Mouse (Mus musculus): ENCODE results near the gene Prss48. TPM values are rescaled to one million over a fixed set of nuclear protein-coding genes. Genes with fewer than 3 reads are reported as not detected.
A peak's percentile ranks its signal among the peaks of the same experiment; 100 is the strongest.

The Prss48 gene
- polyA plus RNA-seq, 1 experiment from 2014 or later: 0.30 TPM

DNA sequence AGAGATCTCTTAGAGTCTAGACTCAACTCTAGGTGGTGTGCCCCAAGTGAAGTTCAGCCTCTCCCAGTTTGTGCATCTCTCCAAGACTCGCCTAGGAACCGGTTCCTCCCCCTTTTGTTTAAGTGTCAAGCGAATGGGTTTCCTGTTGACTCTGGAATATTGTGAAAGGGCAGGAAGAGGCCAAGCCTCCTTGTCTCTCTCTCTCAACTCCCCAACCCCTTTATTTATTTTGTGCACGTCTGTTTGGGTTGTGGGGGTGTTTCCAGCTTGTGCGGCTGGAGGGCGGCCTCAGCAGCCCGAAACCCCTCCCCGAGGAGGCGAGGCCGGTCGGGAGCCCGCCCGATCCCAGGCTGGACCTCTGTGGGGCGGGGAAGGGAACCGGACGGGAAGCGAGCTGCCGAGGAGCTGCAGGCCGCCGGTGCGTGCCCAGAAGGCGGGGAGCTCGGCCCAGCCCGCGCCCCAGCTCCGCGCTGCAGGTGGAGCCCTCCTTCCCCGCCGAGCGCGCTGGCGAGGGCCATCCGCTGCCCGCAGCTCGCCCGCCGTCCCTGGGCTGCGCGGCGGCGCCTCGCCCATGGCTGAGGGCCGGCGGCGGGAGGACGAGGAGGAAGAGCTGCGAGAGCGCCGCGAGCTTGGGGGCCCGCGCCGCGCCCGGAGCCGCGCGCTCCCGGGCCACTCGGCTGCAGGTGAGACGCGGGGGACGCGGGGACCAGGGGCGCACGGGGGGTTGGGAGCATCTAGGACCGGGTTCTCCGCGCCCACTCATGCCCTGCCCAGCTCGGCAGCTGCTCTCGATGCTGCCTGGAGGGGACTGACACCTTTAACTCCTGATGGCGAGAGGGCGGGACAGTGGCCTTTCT lies 31.3 kb downstream of the Prss48 start, which contains the start of gene Sh3d19:
Sh3d19 (plus strand) TSS at position 368 of the 857 bp plus-strand sequence.
- Histone ChIP-seq H3K9me3 (ENCODE audit: control insufficient read depth, low read length) (no peaks in the 10 kb centered on the region), H3K36me3 (ENCODE audit: control insufficient read depth, insufficient read depth, low read length) (no peaks in the 10 kb centered on the region), H3K27ac (ENCODE audit: low read depth, low read length) (peak within 1 kb of the TSS; percentile 58), H3K4me2 (peak within 1 kb of the TSS; percentile 93), H3K9ac (ENCODE audit: low read depth, low read length) (peak within 1 kb of the TSS; percentile 80), H3K27me3 (replicated peaks; ENCODE audit: control insufficient read depth, insufficient read depth, low read length) (no peaks in the 10 kb centered on the region), H3K4me3 (ENCODE audit: low read depth, low read length) (peak within 1 kb of the TSS; percentile 84), H3K4me1 (replicated peaks; ENCODE audit: control insufficient read depth, insufficient read depth, low read length) (peaks cover 6% of the 10 kb centered on the region)
- DNase-seq (ENCODE audit: low spot score) (peak; percentile 83), ATAC-seq (replicated peaks; ENCODE audit: low FRiP score) (peak; percentile 87)
- WGBS: under 1% methylated on average over 71 of the region's 73 CpGs

GRCm38 (mm10) chr3:85969040-85969439 lies 33.3 kb downstream of the Prss48 start:
- 90% methylated on average over 8 of the region's 8 CpGs for WGBS
- Histone ChIP-seq H3K27ac (ENCODE audit: low read depth, low read length) (no peak overlapping the region), H3K4me2 (no peak overlapping the region), H3K36me3 (ENCODE audit: control insufficient read depth, insufficient read depth, low read length) (no peaks in the 10 kb centered on the region), H3K27me3 (replicated peaks; ENCODE audit: control insufficient read depth, insufficient read depth, low read length) (no peaks in the 10 kb centered on the region), H3K9me3 (ENCODE audit: control insufficient read depth, low read length) (no peaks in the 10 kb centered on the region), H3K4me3 (ENCODE audit: low read depth, low read length) (no peak overlapping the region), H3K9ac (ENCODE audit: low read depth, low read length) (no peak overlapping the region), H3K4me1 (replicated peaks; ENCODE audit: control insufficient read depth, insufficient read depth, low read length) (peaks cover 6% of the 10 kb centered on the region)
- ATAC-seq (replicated peaks; ENCODE audit: low FRiP score) (no peak), DNase-seq (ENCODE audit: low spot score) (no peak)

DNA sequence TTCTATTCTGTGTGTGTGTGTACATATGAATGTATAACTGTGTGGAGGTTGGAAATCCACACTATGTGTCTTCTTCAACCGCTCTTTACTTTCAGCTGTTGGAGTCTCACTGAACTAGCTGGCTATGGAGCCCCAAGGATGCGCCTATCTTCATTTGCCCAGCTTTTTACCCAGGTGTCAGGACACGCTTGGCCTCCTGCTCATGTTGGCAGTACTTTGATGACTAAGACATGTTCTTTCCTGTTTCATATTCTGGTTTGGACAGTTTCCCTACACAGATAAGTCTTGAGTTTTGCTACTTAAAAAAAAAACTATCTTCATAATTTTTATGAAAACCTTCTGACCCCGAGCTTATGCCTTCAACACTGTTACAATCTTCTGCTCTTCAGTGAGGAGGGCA lies 36.8 kb downstream of the Prss48 start:
- WGBS: 81% methylated on average over 4 of the region's 4 CpGs
- no peak for ATAC-seq (replicated peaks; ENCODE audit: low FRiP score)
- Histone ChIP-seq H3K27ac (ENCODE audit: low read depth, low read length) (no peak overlapping the region), H3K4me1 (replicated peaks; ENCODE audit: control insufficient read depth, insufficient read depth, low read length) (peaks cover 2% of the 10 kb centered on the region; the same call in 1 of the 2 replicates), H3K4me2 (no peak overlapping the region), H3K27me3 (replicated peaks; ENCODE audit: control insufficient read depth, insufficient read depth, low read length) (no peaks in the 10 kb centered on the region), H3K36me3 (ENCODE audit: control insufficient read depth, insufficient read depth, low read length) (no peaks in the 10 kb centered on the region), H3K9ac (ENCODE audit: low read depth, low read length) (no peak overlapping the region), H3K4me3 (ENCODE audit: low read depth, low read length) (no peak overlapping the region), H3K9me3 (ENCODE audit: control insufficient read depth, low read length) (no peaks in the 10 kb centered on the region)
- no peak for DNase-seq (ENCODE audit: low spot score)

- WGBS: 26% methylated on average over 5 of the region's 5 CpGs
- ATAC-seq (replicated peaks; ENCODE audit: low FRiP score): no peak
- Histone ChIP-seq H3K9ac (ENCODE audit: low read depth, low read length) (no peak overlapping the region), H3K4me2 (no peak overlapping the region), H3K9me3 (ENCODE audit: control insufficient read depth, low read length) (no peaks in the 10 kb centered on the region), H3K4me3 (ENCODE audit: low read depth, low read length) (no peak overlapping the region), H3K27ac (ENCODE audit: low read depth, low read length) (no peak overlapping the region), H3K36me3 (ENCODE audit: control insufficient read depth, insufficient read depth, low read length) (no peaks in the 10 kb centered on the region), H3K27me3 (replicated peaks; ENCODE audit: control insufficient read depth, insufficient read depth, low read length) (no peaks in the 10 kb centered on the region), H3K4me1 (replicated peaks; ENCODE audit: control insufficient read depth, insufficient read depth, low read length) (no peaks in the 10 kb centered on the region)
- no peak for DNase-seq (ENCODE audit: low spot score)
These were observed 41.2 kb downstream of the Prss48 start for GRCm38 (mm10) chr3:85961134-85961533.

DNA sequence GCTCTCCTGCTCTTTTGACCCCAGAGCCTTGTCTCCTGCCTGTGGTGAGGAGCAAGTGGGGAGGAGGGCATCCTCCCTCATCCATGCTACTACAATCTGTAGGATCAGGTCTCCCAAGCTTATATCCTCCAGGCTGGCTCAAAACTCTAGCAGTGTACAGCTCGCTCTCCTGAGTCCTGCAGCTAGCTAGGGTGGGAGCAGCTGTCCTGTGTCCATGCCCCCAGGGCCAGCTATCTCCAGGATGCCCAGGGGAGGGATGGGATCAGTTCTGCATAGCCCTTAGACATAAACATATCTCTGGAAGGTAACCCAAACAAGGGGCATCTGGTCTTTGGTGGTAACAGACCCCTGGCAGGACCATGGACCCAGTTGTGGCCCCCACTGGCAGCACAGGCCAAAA lies 42.6 kb downstream of the Prss48 start:
- Histone ChIP-seq H3K4me2 (no peak overlapping the region), H3K27ac (ENCODE audit: low read depth, low read length) (no peak overlapping the region), H3K9ac (ENCODE audit: low read depth, low read length) (no peak overlapping the region), H3K4me3 (ENCODE audit: low read depth, low read length) (no peak overlapping the region), H3K36me3 (ENCODE audit: control insufficient read depth, insufficient read depth, low read length) (no peaks in the 10 kb centered on the region), H3K4me1 (replicated peaks; ENCODE audit: control insufficient read depth, insufficient read depth, low read length) (no peaks in the 10 kb centered on the region), H3K9me3 (ENCODE audit: control insufficient read depth, low read length) (no peaks in the 10 kb centered on the region), H3K27me3 (replicated peaks; ENCODE audit: control insufficient read depth, insufficient read depth, low read length) (no peaks in the 10 kb centered on the region)
- DNase-seq (ENCODE audit: low spot score) (no peak), ATAC-seq (replicated peaks; ENCODE audit: low FRiP score) (no peak)
- 84% methylated on average over 1 of the region's 1 CpGs for WGBS

GRCm38 (mm10) chr3:85955704-85956103 lies 46.6 kb downstream of the Prss48 start:
- Histone ChIP-seq H3K27ac (ENCODE audit: low read depth, low read length) (no peak overlapping the region), H3K4me3 (ENCODE audit: low read depth, low read length) (no peak overlapping the region), H3K4me2 (no peak overlapping the region), H3K36me3 (ENCODE audit: control insufficient read depth, insufficient read depth, low read length) (no peaks in the 10 kb centered on the region), H3K9me3 (ENCODE audit: control insufficient read depth, low read length) (no peaks in the 10 kb centered on the region), H3K4me1 (replicated peaks; ENCODE audit: control insufficient read depth, insufficient read depth, low read length) (no peaks in the 10 kb centered on the region), H3K27me3 (replicated peaks; ENCODE audit: control insufficient read depth, insufficient read depth, low read length) (no peaks in the 10 kb centered on the region), H3K9ac (ENCODE audit: low read depth, low read length) (no peak overlapping the region)
- WGBS: 83% methylated on average over 5 of the region's 5 CpGs
- DNase-seq (ENCODE audit: low spot score) (no peak), ATAC-seq (replicated peaks; ENCODE audit: low FRiP score) (no peak)

DNA sequence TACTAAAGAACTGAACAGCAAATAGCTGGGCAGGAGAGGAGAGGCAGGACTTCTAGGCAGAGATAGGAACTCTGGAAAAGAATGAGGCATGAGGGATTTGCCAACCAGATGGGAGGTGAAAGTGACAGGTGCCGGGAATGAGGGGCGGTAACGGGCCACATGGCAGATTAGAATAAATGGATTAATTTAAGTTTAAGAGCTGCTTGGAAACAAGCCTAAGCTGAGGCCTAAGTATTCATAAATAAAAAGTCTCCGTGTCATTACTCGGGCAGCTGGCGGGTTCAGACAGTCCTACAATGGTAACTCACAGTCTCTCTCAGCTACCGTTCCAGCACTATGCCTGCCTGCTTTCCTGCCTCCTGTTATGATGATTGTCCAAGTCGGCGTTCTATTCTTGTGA lies 47.0 kb downstream of the Prss48 start:
- no peak overlapping the region for H3K4me3 ChIP-seq (ENCODE audit: low read depth, low read length)
- H3K4me2 ChIP-seq: no peak overlapping the region
- DNase-seq (ENCODE audit: low spot score): no peak
- H3K9ac ChIP-seq (ENCODE audit: low read depth, low read length): no peak overlapping the region
- H3K36me3 ChIP-seq (ENCODE audit: control insufficient read depth, insufficient read depth, low read length): no peaks in the 10 kb centered on the region
- no peak for ATAC-seq (replicated peaks; ENCODE audit: low FRiP score)
- no peaks in the 10 kb centered on the region for H3K27me3 ChIP-seq (replicated peaks; ENCODE audit: control insufficient read depth, insufficient read depth, low read length)
- no peaks in the 10 kb centered on the region for H3K4me1 ChIP-seq (replicated peaks; ENCODE audit: control insufficient read depth, insufficient read depth, low read length)
- no peaks in the 10 kb centered on the region for H3K9me3 ChIP-seq (ENCODE audit: control insufficient read depth, low read length)
- H3K27ac ChIP-seq (ENCODE audit: low read depth, low read length): no peak overlapping the region
- 93% methylated on average over 9 of the region's 9 CpGs for WGBS

DNA sequence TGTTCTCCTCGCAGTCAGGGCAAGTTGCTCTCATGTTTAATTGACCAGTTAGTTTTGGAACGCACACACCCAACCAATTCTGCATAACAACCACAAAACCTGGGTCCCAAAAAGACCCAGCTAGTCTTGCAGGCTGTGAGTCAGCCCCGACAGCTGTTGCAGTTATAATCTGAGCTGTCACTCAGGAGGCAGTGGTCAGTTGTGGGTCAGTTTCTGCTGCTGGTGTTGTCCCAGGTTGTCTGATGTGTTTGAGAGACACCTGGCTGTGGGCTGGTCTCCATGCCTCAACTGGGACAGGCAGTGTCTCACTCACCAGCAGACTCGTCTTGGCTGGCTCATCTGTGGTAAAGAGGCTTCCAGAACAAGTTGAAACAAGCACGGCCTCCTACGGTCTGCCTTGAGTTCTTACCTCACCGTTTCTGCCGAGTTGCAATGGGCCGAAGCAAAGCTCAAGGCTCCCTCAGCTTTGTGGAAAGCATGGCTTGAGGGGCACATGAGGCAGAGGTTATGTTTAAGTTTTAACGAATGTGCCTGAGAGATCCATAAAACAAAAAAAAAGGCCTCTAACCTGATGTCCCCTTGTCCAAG lies 49.5 kb downstream of the Prss48 start:
- Histone ChIP-seq H3K27me3 (replicated peaks; ENCODE audit: control insufficient read depth, insufficient read depth, low read length) (no peaks in the 10 kb centered on the region), H3K4me3 (ENCODE audit: low read depth, low read length) (no peak overlapping the region), H3K9ac (ENCODE audit: low read depth, low read length) (no peak overlapping the region), H3K4me1 (replicated peaks; ENCODE audit: control insufficient read depth, insufficient read depth, low read length) (no peaks in the 10 kb centered on the region), H3K9me3 (ENCODE audit: control insufficient read depth, low read length) (no peaks in the 10 kb centered on the region), H3K4me2 (no peak overlapping the region), H3K27ac (ENCODE audit: low read depth, low read length) (no peak overlapping the region), H3K36me3 (ENCODE audit: control insufficient read depth, insufficient read depth, low read length) (no peaks in the 10 kb centered on the region)
- WGBS: 79% methylated on average over 10 of the region's 10 CpGs
- DNase-seq (ENCODE audit: low spot score): no peak
- ATAC-seq (replicated peaks; ENCODE audit: low FRiP score): no peak

DNA sequence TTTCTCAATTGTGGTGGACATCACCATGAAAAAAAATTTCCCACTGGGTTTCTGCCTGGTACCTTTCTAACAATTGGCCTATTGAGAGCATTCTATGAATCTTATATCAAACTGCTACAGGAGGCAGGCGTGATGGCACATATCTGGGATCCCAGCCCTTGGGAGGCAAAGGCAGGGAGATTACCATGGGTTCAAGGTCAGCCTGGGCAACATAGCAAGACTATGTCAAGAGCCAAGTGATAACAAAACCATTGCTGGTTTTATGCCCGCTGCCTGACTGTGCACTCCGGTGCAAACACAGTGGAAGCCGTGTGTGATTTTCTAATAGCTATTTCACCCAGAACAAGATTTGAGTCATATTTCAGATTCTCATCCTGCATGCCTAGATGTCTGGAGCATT lies 51.4 kb downstream of the Prss48 start:
- Histone ChIP-seq H3K4me3 (ENCODE audit: low read depth, low read length) (no peak overlapping the region), H3K9ac (ENCODE audit: low read depth, low read length) (no peak overlapping the region), H3K4me2 (no peak overlapping the region), H3K27ac (ENCODE audit: low read depth, low read length) (no peak overlapping the region), H3K4me1 (replicated peaks; ENCODE audit: control insufficient read depth, insufficient read depth, low read length) (no peaks in the 10 kb centered on the region), H3K27me3 (replicated peaks; ENCODE audit: control insufficient read depth, insufficient read depth, low read length) (no peaks in the 10 kb centered on the region), H3K9me3 (ENCODE audit: control insufficient read depth, low read length) (no peaks in the 10 kb centered on the region), H3K36me3 (ENCODE audit: control insufficient read depth, insufficient read depth, low read length) (no peaks in the 10 kb centered on the region)
- ATAC-seq (replicated peaks; ENCODE audit: low FRiP score): no peak
- DNase-seq (ENCODE audit: low spot score): no peak
- WGBS: 80% methylated on average over 4 of the region's 4 CpGs
